Mouse (Mus musculus) kidney, adult 2 months (tissue): ENCODE measurements around the gene Atp13a1.

Source experiments
- CTCF ChIP-seq: fragments of 200-500 bp; conservative IDR thresholded peaks from 2 replicates; pipeline ENCODE4 v1.5.1; 2011; ENCODE audit warnings: low read depth, mild to moderate bottlenecking, control low read depth, low read length, moderate library complexity, mixed read lengths; ENCODE audit not compliant: insufficient read depth, insufficient read length
- POLR2A ChIP-seq: fragments of 200-500 bp; IDR thresholded peaks from one replicate; pipeline ENCODE4 v1.6.1; 2011; ENCODE audit warnings: low read depth, low read length, control low read depth

- no peak for TF ChIP-seq CTCF
- TF ChIP-seq POLR2A, result no peak
Measured at GRCm38 (mm10) chr8:69805086-69805485, 14.1 kb downstream of the Atp13a1 start.
